Mouse (Mus musculus) intestine, embryonic 14.5 days (tissue): ENCODE results near the gene Smarca4. TPM values are rescaled to one million over a fixed set of nuclear protein-coding genes. Genes with fewer than 3 reads are reported as not detected.
"Not testable (repeated sequence)": the region's sequence is repeated elsewhere in the genome, so short reads cannot be mapped to it uniquely, and the experiment has no call there.

Experiments
- ATAC-seq: fragments of 200-750 bp; cut with Nextera tagmentation; replicated peaks from 2 replicates; pipeline ENCODE4 v1.8.0; 2017; ENCODE audit warnings: low read depth, moderate number of reproducible peaks, moderate TSS enrichment, moderate library complexity; ENCODE audit not compliant: low FRiP score, low TSS enrichment
- DNase-seq: peaks from one replicate; pipeline ENCODE4 v3.0.0-alpha.2; 2018; ENCODE audit warnings: low spot score
- H3K27ac ChIP-seq: fragments of 300-500 bp; sonication (generic); 2 replicates; pipeline ENCODE4 v1.5.1; 2014; ENCODE audit warnings: low read depth, mild to moderate bottlenecking, control low read depth
- H3K27me3 ChIP-seq: fragments of 300-500 bp; sonication (generic); replicated peaks from 2 replicates; pipeline ENCODE4 v1.6.1; 2014; ENCODE audit warnings: low read length, control low read depth; ENCODE audit not compliant: control insufficient read depth, insufficient read depth
- H3K36me3 ChIP-seq: fragments of 300-500 bp; sonication (generic); 2 replicates; pipeline ENCODE4 v1.6.1; 2014; ENCODE audit warnings: low read length, control low read depth; ENCODE audit not compliant: control insufficient read depth, insufficient read depth
- H3K4me1 ChIP-seq: fragments of 300-500 bp; sonication (generic); replicated peaks from 2 replicates; pipeline ENCODE4 v1.6.1; 2014; ENCODE audit warnings: low read length, control low read depth, mixed read lengths; ENCODE audit not compliant: control insufficient read depth, insufficient read depth
- H3K4me2 ChIP-seq: fragments of 300-500 bp; sonication (generic); 2 replicates; pipeline ENCODE4 v1.6.1; 2014; ENCODE audit warnings: low read length
- H3K4me3 ChIP-seq: fragments of 300-500 bp; sonication (generic); 2 replicates; pipeline ENCODE4 v1.5.1; 2014; ENCODE audit warnings: low read depth, low read length, control low read depth, mixed read lengths
- H3K9ac ChIP-seq: fragments of 300-500 bp; sonication (generic); 2 replicates; pipeline ENCODE4 v1.6.1; 2014; ENCODE audit warnings: mild to moderate bottlenecking, low read length
- H3K9me3 ChIP-seq: fragments of 300-500 bp; sonication (generic); 2 replicates; pipeline ENCODE4 v1.6.1; 2016; ENCODE audit warnings: low read length, control low read depth; ENCODE audit not compliant: control insufficient read depth
- WGBS: fragments of 180-500 bp; shearing (Covaris S2); extraction: QIAGEN DNeasy Blood & Tissue Kit; methylation state at CpG from one replicate; pipeline ENCODE4 v1.1.7; 2014; 5-methylcytosine and 5-hydroxymethylcytosine counted together
- polyA plus RNA-seq: library from polyadenylated mRNA; unstranded; fragments of >200 nt; fragmentation: Nextera tagmentation; extraction: Ambion mirVana; gene quantifications from 2 replicates; pipeline ENCODE4 v1.2.1, GENCODE M21; 2014

The Smarca4 gene
- polyA plus RNA-seq, 1 experiment from 2014 or later = 92.6 TPM

DNA sequence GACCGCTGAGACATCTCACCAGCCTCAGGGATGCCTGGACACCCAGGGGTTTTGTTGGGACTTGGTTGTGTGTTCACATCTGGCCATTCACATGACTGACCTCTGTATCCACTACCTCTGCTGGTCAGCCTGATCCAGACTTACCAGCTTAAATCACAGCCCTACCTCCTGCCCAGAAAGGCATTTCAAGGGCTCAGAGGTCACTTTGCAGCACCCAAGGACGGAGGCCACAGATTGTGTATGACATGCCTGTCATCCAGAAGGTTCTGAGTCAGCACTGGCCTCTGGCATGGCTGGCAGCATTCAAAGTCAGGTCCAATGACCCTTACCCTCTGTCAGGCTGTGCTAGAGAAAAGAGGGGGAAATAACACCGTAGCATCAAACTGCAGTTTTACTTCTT lies 74.1 kb downstream of the Smarca4 start:
- H3K9me3 ChIP-seq = no peaks in the 10 kb centered on the region
- ATAC-seq (no peak), DNase-seq (no peak)
- no peak overlapping the region for H3K4me2 ChIP-seq
- H3K9ac ChIP-seq = no peak overlapping the region
- no peaks in the 10 kb centered on the region for H3K4me1 ChIP-seq
- 76% methylated on average over 3 of the region's 3 CpGs for WGBS
- H3K27ac ChIP-seq = no peak overlapping the region
- no peaks in the 10 kb centered on the region for H3K27me3 ChIP-seq
- H3K36me3 ChIP-seq = peaks cover 93% of the 10 kb centered on the region
- no peak overlapping the region for H3K4me3 ChIP-seq

DNA sequence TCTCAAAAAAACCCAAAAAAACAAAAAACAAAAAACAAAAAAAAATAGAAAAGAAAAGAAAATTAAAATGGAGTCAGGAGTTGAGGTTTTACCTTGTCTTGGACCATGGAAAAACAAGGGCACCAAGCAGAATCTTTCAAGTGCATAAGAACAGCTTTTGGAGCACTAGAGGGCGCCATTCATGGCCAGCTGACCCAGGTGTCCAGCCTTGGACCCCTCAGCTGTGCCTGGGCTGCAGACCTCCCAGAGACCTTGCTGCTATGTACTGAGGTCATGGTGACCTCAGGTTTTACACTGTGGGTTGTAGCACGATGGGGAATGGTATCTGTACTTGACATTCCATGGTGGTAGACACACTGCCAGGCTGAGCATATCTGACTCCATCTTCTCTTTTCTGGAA lies 75.9 kb downstream of the Smarca4 start:
- no peak overlapping the region for H3K4me3 ChIP-seq
- no peaks in the 10 kb centered on the region for H3K9me3 ChIP-seq
- H3K4me2 ChIP-seq = no peak overlapping the region
- no peaks in the 10 kb centered on the region for H3K4me1 ChIP-seq
- no peak for DNase-seq
- H3K27me3 ChIP-seq = no peaks in the 10 kb centered on the region
- H3K36me3 ChIP-seq = peaks cover 90% of the 10 kb centered on the region
- ATAC-seq = peak; percentile 38; the same call in 1 of the 2 replicates
- 50% methylated on average over 2 of the region's 2 CpGs for WGBS
- no peak overlapping the region for H3K27ac ChIP-seq
- no peak overlapping the region for H3K9ac ChIP-seq

DNA sequence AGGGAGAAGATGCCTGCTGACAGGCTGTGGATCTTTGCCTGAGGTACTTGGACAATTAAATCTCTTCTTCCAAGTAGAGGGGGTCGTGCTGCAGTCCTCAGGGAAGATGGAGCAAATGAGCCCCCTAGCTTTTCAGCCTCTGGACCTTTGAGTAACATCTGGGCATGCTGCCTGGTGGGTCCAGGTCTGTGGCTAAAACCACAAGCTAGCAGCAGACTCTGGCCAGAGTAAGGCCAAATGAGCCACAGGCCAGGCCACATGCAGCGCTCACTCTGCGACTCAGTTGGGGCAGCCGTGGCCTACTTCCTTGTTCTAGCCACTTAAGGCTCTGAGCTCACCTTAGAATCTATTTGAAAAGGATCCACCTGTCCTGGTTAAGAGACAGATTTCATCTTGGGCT lies 76.5 kb downstream of the Smarca4 start:
- H3K27me3 ChIP-seq = no peaks in the 10 kb centered on the region
- H3K4me2 ChIP-seq = no peak overlapping the region
- no peaks in the 10 kb centered on the region for H3K9me3 ChIP-seq
- no peak overlapping the region for H3K27ac ChIP-seq
- H3K4me3 ChIP-seq = no peak overlapping the region
- H3K36me3 ChIP-seq = peaks cover 90% of the 10 kb centered on the region
- H3K9ac ChIP-seq = no peak overlapping the region
- no peak for ATAC-seq
- H3K4me1 ChIP-seq = no peaks in the 10 kb centered on the region
- DNase-seq = no peak
- 98% methylated on average over 4 of the region's 4 CpGs for WGBS

DNA sequence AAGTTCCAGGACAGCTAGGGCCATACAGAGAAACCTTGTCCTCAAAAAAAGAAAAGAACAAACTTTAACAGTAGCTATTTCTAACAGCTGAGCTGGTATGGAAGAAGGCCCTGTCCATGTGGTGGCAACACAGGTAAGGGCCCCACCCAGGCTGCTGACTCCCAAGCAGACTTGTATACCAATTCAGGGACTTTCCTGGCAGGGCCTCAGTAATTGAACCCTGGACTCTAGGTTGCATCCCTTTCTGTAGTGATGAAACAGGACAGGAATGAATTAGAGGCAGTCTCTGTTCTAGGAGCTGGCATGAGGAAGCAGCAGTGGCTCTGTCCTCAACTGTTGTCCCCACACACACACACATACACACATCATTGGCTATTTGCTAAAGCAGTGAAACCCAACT lies 78.1 kb downstream of the Smarca4 start:
- Histone ChIP-seq H3K9me3 (no peaks in the 10 kb centered on the region), H3K36me3 (peaks cover 84% of the 10 kb centered on the region), H3K27ac (no peak overlapping the region), H3K4me3 (no peak overlapping the region), H3K9ac (no peak overlapping the region), H3K27me3 (no peaks in the 10 kb centered on the region), H3K4me2 (no peak overlapping the region), H3K4me1 (no peaks in the 10 kb centered on the region)
- ATAC-seq (no peak), DNase-seq (no peak)

DNA sequence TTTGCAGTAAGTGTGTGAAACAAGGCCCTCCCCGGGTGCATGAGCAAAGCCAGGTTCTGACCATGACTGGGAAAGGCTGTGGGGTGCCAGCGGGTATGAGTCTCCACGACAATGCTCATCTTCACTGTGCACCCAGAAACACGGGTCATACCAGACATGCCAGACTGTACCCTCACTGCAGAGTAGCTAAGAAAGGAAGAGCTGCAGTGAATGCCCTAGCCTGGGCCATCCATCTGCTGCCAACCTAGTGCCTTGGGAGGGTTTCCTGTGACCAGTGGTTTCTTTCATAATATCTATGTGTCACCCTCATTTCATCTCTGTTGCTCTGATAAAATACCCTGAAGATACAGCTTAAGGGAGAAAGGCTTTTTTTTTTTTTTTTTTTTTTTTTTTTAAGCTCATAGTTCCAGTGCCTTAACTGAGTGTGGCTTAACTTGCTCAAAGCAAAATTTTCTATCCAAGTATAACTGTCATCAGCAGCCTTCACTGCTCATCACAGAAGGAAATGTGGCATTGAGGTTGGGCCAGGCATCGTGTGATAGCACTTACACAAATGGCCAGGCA lies 79.3 kb downstream of the Smarca4 start:
- Histone ChIP-seq H3K4me3 (no peak overlapping the region), H3K27me3 (no peaks in the 10 kb centered on the region), H3K9ac (no peak overlapping the region), H3K4me1 (no peaks in the 10 kb centered on the region), H3K9me3 (no peaks in the 10 kb centered on the region), H3K27ac (no peak overlapping the region), H3K4me2 (no peak overlapping the region), H3K36me3 (peaks cover 84% of the 10 kb centered on the region)
- DNase-seq (no peak), ATAC-seq (no peak)
- 93% methylated on average over 5 of the region's 5 CpGs for WGBS

DNA sequence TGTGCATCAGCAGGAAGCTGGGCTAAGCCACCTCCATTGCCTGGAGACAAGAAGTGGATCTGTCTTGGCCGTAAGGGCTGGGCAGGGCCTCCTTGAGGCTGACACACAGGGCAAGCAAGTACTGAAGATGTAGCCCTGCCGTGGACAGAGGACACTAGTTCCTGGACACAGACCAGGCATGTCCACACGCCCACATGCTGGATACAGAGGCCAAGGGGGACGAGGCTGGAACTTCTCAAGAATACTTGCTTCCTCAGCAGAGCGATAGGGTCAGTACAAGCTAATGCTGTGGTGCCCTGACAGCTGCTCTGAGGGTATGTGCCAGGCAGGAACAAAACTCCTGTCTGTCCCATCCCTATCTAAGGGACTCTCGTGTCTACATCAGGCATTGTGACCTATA lies 81.2 kb downstream of the Smarca4 start:
- DNase-seq = no peak
- H3K9ac ChIP-seq = no peak overlapping the region
- 75% methylated on average over 6 of the region's 6 CpGs for WGBS
- ATAC-seq = no peak
- H3K4me1 ChIP-seq = no peaks in the 10 kb centered on the region
- no peak overlapping the region for H3K4me3 ChIP-seq
- H3K4me2 ChIP-seq = no peak overlapping the region
- H3K36me3 ChIP-seq = peaks cover 87% of the 10 kb centered on the region
- H3K27me3 ChIP-seq = no peaks in the 10 kb centered on the region
- H3K27ac ChIP-seq = no peak overlapping the region
- H3K9me3 ChIP-seq = no peaks in the 10 kb centered on the region

DNA sequence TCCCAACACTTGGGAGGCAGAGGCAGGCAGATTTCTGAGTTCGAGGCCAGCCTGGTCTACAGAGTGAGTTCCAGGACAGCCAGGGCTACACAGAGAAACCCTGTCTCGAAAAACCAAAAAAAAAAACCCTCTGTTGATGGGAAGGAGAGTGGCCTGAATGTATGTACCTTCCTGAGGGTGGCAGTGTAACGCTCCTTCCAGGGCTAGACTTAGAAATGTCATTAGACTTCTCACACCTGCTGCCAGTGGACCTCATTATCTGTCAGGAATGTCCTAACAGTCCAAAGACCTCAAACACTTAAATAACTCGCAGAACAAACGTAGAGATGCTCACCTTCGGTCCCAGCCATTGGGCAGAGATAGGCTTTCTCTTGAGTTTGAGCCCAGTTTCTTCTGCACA lies 83.3 kb downstream of the Smarca4 start:
- H3K27ac ChIP-seq = not testable (repeated sequence)

DNA sequence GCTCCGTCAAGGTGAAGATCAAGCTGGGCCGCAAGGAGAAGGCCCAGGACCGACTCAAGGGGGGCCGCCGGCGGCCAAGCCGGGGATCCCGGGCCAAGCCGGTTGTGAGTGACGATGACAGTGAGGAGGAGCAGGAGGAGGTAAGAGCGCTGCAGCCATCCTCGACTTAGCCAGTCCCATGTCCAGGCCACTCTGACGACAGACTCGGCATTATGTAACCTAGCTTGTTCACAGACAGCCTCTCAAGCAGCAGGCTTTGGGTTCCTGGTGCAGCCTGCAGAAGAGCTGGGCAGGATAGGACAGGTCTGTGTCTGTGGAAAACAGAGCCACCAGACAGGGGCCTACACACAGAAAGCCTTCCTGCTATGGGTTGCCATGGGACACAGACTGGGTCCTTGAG lies 85.1 kb downstream of the Smarca4 start:
- peaks cover 84% of the 10 kb centered on the region for H3K36me3 ChIP-seq
- ATAC-seq = no peak

More for the DNA sequence above, 83.3 kb downstream of the Smarca4 start:
- DNase-seq, H3K4me1 ChIP-seq, H3K9ac ChIP-seq, H3K27me3 ChIP-seq, H3K9me3 ChIP-seq, H3K4me2 ChIP-seq, ATAC-seq, H3K4me3 ChIP-seq: not testable (repeated sequence)
- H3K36me3 ChIP-seq = peaks cover 89% of the 10 kb centered on the region
- 86% methylated on average over 6 of the region's 6 CpGs for WGBS

DNA sequence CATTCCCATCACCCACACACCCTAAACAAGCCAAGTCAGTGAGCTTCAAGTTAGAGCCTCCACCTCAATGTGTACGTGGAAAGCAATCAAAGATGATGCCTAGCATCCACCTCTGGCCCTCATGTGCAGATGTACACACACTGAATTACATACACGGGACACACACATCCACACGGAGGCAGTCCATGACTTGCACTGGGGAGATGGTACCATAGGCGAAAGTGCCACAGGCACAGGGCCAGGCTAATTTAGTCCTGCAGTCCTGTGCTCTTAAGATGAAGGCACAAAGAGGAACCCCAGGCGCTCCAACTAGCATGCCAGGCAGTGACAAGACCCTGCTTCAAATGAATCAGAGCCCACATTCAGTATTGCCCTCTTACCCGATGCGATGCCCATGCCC lies 87.5 kb downstream of the Smarca4 start:
- no peak overlapping the region for H3K27ac ChIP-seq
- H3K9ac ChIP-seq = no peak overlapping the region
- no peaks in the 10 kb centered on the region for H3K9me3 ChIP-seq
- no peaks in the 10 kb centered on the region for H3K4me1 ChIP-seq
- no peaks in the 10 kb centered on the region for H3K27me3 ChIP-seq
- WGBS = 95% methylated on average over 7 of the region's 7 CpGs
- H3K4me3 ChIP-seq = no peak overlapping the region
- H3K4me2 ChIP-seq = no peak overlapping the region
- no peak for ATAC-seq
- DNase-seq = no peak
- peaks cover 73% of the 10 kb centered on the region for H3K36me3 ChIP-seq

More for the DNA sequence above, 85.1 kb downstream of the Smarca4 start:
- no peaks in the 10 kb centered on the region for H3K27me3 ChIP-seq
- no peak for DNase-seq
- no peak overlapping the region for H3K9ac ChIP-seq
- WGBS = 93% methylated on average over 14 of the region's 14 CpGs
- no peaks in the 10 kb centered on the region for H3K9me3 ChIP-seq
- no peak overlapping the region for H3K4me3 ChIP-seq
- no peak overlapping the region for H3K27ac ChIP-seq
- H3K4me2 ChIP-seq = no peak overlapping the region
- no peaks in the 10 kb centered on the region for H3K4me1 ChIP-seq
